Mouse (Mus musculus) v-Abl transformed pro-B cells (cell line): ENCODE measurements around the gene Abr.

Experiments
- in situ Hi-C, 2 experiments: fragments of 400-800 bp; cut with MboI; formaldehyde crosslinking; loops; one replicate each; pipeline ENCODE4 v1.15.1; 2025; ENCODE audit not compliant: unreplicated experiment in 2 of 2

The Abr gene

DNA sequence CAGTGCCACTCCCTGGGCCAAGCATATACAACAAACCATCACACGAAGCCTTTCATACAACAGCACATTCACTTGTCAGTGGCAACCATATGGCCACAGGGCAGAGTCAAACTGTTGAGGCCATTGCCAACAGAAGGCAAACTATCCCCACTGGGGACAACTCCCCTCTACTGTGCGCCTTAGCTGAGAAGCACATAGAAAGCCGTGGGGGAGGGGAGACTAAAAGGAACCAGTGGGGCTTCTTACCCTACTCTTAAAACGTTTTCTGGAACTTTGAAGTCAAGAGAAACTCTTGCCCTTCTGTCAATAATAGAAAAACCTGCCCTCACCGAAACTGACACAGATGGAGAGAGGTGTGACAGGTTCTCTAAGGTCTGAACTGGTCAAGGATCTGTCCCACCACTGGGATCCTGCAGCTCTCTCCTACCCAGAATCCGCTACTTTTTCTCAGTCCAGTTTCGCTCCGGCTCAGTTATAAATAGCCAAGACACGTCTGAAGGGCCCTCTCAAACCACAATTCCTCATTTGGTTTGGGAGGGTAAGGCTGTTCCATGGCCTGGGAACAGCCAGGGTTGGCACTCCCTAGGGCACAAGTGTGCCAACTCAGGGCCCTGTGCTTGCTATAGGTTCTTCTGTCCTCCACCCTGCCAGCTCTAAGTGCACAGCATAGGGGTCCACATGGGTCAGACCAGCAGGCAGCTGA is 124.9 kb downstream of the Abr start:
- in situ Hi-C loops: no loop called here

DNA sequence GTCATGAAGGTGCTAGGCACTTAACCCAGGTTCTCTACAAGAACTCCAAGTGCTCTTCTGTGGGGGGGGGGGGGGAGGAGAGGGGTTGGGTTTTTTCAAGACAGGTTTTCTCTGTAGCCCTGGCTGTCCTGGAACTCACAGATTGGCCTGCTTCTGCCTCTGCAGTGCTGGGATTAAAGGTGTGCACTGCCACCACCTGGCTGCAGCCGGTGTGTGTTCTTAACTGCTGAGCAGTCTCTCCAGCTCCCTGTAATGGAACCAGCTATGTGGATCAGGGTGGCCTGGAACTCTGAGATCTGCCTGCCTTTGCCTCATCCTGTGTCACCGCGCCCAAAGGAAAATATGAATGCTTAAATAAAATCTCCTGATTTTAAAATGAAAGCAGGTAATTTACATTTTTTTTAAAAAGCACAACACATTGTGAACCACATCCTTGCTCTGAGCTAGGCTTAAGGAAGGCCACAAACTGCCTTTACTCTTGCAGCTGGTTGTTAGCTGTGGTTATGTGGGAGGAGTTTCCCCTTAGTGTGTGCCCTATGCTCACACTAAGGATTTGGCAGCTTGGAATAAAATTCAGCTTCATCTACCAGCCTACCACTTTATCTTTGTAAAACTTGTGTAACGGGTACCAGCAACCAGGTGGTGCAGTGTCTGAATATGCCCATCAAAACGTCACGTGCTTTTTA is 125.9 kb downstream of the Abr start:
- in situ Hi-C loops: no loop called here

DNA sequence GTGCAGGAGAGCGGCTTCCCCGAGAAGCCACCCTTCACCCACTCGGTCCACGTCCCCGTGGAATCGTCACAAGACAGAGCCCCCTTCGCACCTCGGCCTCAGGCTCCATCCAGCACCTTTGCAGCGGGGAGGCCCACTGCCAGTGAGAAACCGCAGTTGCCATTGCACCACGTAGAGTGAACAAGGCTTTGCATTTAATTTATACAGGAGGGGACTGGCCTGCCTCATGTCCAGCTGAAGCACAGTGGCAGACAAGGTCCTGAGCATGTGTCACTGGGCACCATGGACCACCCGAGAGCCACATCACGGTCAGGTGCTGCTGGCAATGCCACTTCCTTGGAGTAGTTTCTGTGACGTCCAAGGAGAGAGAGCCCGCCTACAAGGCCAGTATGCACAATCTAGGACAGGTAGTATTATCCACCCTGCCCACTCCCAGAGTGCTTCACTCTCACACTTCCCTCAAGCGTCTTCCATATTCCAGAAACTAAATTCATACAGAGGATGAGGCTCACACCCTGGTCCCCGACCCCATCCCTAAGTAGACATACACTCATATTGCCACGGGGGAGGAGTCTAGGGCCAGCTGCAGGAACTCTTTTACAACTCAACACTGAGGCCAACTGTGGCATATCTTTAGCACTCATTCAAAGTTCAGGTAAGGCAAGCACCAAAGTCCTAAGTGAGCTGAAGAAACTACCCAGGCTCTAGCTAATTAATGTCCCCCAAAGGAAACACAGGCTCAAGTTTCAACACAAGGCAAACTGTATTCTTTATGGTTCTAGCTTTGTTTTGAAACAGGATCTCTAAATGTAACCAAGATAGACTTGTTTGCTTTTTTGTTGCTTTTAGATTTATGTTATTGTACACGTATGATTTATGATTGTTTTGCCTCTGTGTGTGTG is 126.7 kb downstream of the Abr start:
- in situ Hi-C loops: no loop called here

DNA sequence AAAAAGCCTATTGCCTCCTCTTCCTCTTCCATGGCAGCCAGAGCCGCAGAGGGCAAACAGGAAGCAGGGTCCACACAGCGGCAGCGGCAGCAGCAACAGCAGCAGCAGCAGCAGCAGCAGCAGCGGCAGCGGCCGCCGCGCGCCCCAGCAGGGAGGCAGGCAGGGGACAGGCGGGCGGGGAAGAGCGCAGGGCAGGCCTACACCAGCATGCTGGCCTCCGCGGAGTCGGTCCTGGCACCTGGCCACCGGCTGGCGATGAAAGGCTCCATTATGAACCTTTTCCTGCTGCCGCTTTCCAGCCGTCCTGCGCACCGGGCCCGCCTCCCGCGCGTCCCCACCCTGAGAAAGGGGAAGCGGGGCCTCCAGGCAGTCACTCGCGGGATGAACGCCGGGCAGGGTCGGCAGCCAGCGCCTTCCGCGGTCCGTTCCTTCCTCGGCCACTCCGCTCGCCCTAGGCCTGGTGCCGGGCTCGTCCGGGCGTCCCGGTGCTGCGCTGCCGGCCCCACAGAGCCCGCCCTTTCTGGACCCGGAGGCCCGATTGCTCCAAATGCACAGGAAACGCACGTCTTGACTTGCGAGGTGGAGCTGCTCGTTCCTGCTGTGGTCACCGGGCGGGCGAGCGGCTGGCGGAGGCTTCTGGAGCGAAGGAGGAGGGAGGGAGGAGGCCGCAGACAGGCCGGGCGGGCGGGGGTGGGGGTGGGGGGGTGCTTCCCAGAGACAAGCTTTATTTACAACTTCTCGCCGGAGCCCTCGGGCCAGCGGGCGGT is 127.6 kb downstream of the Abr start:
- in situ Hi-C loops: no loop called here

DNA sequence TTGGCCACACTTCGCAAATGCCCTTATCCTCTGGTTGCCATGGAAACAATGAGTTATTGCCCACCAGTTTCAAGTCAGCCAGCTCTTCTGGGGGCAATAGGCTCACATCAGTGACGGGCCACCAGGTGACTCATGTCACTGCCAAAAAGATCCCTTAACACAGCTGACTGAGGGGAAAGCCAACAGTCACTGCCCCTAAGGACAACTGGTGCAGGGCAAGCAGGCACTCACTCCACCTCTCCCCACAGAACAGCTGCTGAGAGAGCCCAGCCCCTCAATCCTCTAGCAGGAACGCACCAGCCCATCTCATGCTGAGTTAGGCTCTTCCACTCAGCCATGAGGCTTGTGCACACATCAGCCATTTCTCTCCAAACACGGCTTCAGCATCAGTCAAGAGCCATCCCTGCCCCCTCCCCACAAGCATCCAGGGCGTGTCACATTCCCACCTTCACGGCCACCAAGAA is 128.3 kb downstream of the Abr start:
- in situ Hi-C loops: no loop called here

DNA sequence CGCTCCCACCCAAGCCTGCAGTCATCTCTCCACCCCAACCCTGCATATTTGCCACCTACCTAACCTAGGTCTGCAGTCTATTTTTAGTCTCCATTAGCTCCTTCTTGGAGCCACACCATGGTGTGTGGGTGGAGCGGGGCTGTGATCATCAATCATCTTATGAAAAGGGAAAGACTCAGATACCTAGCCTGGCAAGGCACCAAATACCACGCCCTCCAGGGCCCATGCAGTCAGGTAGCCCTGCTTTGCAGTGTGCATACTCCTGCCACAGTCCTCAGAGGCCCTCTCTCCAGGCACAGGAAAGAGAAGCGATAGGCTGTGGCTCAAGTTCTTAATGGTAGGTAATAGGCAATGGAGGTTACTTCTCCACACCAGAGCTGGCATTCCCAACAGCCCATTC is 128.9 kb downstream of the Abr start:
- in situ Hi-C loops: no loop called here

DNA sequence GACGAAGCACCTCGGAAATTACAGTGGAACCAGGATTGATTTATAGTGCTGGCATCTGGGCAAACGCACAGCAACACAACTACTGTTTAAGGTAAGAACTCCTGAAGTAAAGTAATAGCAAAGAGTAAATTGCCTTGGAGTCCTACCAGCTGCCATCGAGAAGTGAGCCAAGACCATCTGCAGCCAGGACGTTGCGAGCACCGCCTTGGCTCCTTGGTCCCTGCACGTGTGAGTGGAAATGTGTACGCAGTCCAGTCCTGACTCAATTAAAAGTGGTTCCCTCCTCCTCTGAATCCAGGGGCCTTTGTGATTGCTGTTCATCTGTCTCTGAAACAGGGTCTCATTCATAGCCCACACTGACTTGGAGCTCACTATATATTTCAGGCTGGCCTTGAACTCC is 130.3 kb downstream of the Abr start:
- in situ Hi-C loops: no loop called here

DNA sequence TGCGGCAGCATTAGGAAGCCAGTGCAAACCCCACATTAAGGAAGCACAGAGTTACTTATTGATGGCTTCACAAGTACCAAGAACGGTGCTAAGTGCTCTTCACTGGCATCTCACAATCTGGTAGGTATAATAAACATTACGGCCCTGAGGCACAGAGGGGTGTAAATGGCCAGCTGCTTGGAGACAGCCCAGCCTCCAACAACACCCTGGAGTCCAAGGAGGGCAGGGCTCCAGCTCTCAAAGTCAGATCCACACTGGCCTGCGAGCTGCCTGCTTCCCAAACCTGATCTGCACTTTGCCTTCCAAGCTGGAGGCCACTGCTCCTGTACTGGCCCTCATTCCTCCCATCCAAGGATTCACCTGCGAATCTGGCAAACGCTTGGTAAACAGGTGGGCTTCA is 132.7 kb downstream of the Abr start:
- in situ Hi-C loops: no loop called here

DNA sequence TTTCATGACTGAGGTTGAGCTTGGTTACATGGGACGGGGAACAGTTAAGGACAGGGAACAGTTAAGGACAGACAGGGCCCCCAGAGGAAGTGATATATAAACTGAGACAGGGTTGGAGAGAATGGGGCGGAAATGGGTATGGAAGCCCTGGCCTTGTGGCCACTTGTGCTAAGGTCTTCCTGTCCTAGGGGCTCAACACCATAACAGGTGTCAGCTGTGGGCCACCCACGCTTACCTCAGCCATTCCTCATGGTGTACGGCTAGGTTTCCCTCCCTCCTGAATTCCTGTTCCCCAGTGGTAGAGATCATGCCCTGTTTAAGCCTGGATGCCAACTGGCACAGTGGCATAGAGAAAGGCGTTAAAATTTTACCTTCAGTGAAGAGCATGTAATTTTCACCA is 135.1 kb downstream of the Abr start:
- in situ Hi-C loops: no loop called here

DNA sequence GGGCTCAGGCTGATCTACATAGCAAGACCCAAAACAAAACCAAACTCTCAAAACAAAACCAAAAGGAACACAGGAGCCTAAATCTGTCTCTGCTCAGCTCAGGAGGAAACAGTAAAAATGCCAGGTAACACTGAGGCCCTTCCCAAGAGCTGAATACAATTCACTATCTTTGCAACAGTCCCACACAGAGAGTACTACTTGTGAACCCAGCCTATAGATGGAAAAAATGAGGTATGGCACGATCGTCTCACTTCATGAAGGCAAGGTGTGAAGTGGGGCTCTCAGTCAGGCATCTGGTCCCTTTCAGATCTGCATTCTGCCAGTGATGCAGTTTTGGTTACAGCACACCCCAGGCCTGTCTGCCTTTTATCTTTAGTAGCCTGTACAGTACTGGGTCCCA is 138.1 kb downstream of the Abr start:
- in situ Hi-C loops: no loop called here

DNA sequence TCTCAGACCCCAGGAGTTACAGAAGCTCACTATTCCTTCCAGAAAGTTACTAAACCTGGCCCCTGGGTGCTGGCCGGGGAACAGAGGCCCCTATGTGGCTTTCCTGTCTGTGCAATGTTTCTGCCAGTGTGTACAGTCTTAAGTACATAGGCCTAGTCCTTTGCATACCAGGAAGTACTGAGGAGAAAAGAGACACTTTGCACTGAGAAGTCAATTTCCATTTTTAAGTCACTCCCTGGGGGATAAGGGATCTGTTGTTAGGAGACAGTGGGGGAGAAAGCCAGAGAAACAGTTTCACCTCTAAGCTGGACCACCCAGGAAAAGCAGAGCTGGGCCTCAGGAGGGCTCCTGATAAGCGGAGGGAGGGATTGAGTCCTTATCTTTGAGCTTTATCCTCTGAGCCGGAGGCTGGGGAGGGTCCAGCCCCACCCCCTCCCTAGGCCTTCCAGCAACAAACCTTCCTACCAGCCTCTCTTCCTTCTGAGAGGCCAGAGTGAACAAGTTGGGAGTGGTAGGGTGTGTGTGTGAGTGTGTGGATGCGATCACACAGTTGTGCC is 138.9 kb downstream of the Abr start:
- in situ Hi-C loops: no loop called here

DNA sequence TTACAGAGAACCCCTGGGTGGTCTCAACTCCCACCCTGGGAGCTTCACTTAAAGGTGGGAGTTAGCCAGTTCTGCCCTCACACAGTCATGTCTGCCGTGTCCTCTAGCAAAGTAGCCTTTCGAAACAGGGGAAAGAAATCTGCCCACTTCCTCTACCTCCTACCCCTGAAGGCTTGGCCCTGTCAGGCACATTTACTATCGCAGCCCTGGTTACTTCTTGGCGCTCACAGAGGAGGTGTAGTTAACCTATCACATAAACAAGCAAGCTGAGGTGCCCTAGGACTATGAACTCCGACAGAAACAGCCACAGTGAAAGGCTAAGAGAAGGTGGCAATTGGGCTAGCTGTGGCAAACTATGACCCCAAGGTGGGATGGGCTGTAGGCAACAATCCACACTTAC is 139.4 kb downstream of the Abr start:
- in situ Hi-C loops: no loop called here

DNA sequence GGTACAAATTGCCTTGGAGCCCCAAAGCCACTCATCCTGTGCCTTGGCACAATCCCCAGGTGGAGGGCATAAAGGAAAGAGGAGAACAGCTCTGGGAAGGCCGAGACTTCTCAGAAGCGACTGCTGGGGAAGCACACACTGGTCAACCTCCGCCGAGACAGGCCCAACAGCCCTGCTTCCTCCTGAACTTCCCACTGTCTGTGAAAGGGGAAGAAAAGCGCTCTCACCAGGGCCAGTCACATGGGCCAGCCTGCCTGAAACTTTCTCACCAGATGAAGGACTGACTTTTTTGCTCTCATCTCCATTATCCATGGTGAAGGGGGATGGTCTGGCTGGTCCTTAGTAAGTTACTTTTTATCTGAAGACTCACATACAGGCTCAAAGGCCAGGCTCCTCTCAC is 139.9 kb downstream of the Abr start:
- in situ Hi-C loops: no loop called here

DNA sequence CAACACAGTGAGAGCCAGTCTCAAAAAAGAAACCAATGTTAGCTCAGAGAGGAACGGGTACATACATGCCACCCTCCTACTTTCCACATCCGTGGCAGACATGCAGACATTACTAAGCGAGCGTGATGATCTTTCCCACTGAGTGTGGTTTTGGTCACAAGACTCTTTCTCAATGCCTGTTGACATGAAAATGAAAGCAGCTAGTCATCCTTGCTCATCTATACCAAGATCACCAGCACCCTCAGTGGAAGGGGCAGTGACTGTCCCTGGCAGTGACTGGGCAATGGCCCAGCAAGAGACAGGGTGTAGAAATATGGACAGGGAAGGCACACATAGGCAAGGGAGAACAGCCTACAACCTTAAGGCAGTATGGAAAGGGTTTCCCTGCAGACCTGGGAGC is 142.4 kb downstream of the Abr start:
- in situ Hi-C loops: no loop called here

DNA sequence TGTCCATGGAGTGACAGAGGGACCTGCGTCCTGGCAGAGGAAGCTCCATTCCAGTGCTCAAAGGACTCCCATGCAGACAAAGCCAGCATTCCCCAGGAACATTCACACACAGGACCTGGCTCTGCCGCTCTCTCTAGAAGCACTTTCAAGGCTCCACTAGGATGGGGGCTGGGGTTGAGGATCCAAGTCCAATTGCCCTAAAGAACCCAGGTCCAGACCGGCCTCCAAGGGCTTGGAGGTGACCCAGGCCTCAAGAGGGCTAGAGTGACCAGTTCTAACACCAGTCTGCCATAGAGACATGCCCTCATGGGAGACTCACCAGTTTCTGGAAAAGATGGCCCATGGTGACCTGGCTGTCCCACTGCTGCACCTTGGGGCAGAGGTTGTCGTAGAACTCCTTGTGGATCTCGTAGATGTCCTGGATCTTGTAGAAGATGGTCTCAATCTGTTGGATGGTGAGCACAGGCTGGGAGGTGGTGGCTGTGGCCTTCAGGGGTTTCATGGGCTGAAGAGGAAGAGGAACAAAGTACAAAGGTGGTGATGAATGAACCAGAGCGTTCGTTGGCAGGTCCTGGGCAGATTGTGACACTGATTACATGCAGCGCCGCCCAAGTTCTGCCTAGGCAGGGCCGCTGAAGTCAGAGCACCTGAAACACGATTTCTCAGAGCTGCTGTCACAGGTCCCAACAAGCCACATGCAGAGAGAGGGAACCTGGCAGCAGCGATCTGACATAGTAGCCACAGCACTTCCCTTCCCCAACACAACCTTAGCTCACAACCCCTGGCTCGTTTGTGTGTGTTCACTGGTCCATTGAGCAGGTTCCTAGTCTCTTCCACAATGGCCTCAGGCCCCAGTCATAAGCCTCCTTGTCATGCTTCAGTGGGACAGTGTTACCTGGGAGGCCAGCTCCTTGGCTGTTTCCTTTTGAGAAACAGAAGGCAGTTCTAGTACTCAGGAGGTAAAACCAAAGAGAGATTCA is 143.1 kb downstream of the Abr start:
- in situ Hi-C loops: no loop called here

DNA sequence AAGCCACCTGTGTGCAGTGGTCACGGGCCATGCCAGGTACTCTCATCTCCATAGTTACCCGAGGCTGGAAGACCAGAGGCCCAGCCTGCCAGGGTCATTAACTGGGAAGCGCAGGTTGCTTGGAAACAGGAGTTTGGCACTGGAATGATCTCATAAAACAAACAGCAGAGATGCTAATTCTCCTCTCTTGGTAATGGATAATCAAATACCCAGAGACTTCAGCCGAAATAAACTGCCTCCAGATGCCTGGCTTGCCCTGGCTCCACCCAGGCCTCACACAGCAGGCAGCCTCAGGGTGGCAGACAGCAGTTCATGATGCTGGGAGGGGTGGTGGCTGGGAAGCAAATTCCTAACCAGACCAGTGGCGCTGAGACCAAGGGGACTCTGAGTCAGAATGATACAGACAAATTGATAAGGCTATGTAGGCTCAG is 145.0 kb downstream of the Abr start:
- in situ Hi-C loops: no loop called here

DNA sequence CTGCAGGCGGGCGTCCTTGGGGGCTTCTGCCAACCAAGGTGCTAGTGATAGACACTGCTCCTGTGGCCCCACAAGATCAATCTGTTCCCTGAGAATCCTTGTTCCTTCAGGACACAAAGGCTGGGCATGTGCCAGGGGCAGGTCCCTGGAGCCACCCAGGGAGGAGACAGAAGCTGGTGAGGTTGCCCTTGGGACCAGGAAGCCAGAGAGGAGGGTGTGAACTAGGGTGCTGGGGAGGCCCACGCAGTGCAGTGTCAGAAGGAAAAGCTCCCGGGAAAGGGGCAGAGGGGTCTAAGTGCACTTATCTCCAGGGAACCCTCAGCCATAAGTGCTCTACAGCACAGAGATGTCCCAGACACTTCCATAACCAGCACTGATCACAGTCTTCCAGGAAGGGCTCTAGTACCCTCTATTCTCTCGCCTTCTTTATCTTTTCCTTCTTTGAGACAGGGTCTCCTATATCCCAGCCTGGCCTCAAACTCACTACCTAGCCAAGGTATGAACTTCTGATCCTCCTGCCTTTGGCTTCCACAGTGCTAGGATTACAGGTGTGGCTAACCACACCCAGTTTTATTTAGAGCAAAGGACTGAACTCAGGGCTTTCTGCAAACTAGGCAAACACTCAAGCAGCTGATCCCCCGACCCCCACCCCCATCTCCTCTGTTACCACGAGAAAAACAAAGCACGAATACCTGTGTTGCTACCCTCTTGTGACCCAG is 145.6 kb downstream of the Abr start:
- in situ Hi-C loops: no loop called here

DNA sequence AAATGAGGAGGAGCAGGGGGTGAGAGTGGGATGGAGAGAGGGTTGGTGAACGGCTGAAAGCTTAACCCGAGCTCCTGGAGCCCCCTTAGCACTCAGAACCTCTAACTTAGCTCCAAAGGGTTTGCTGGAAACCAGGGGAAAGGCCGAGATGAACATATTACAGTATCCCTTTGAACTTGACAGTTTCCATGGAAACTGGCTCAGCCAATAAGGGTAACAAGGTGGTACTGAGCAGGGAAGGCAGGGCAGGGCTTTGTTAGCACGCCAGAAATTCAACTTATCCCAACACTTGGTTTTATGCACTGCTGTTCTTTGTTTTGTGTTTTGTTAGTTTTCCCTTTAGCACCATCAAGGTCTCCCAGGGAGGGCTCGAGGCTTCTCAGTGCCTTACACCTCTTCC is 149.5 kb downstream of the Abr start:
- in situ Hi-C loops: no loop called here
